Comparison of ENCODE assay signal across 8 mouse cellular contexts in genomic region chr12:59130249-59130648, GRCm38 (mm10). TPM values are rescaled to one million over a fixed set of nuclear protein-coding genes. Genes with fewer than 3 reads are reported as not detected.
DNase-seq lines count a peak whose midpoint lies in the region; ATAC-seq and TF ChIP-seq lines count a peak whose summit lies in the region.

No protein-coding gene starts in this region.

- H3K4me3 ChIP-seq in kidney, adult 2 months (ENCODE audit: insufficient read depth, low read depth, low read length), result peak overlapping the region; percentile 53
- H3K4me3 ChIP-seq in kidney, embryonic 15.5 days (replicated peaks), result peak overlapping the region; percentile 92

- H3K9ac ChIP-seq in kidney, embryonic 15.5 days, result peak overlapping the region; percentile 87; the same call in 1 of the 2 replicates

- H3K4me2 ChIP-seq in kidney, embryonic 15.5 days, result peak overlapping the region; percentile 64

- H3K36me3 ChIP-seq in kidney, adult 2 months (ENCODE audit: control insufficient read depth, insufficient read depth, low read length), result no peaks in the 10 kb centered on the region
- H3K36me3 ChIP-seq in kidney, embryonic 15.5 days, result 0 out of 2 replicates have a peak, but pooled peaks cover 3% of the 10 kb centered on the region

- H3K27ac ChIP-seq in kidney, adult 2 months (ENCODE audit: insufficient read depth, low read depth, low read length), result peak overlapping the region; percentile 90
- H3K27ac ChIP-seq in kidney, embryonic 15.5 days, result peak overlapping the region; percentile 96

- H3K9me3 ChIP-seq in kidney, embryonic 15.5 days (replicated peaks), result no peaks in the 10 kb centered on the region

- no peak for ATAC-seq in kidney, embryonic 15.5 days (replicated peaks; ENCODE audit: low FRiP score)
- peak; percentile 55 for ATAC-seq in megakaryocyte, adult 5-6 weeks (ENCODE audit: poor library complexity, severe bottlenecking)

- H3K4me1 ChIP-seq in kidney, adult 2 months (ENCODE audit: control insufficient read depth, insufficient read depth, low read length), result peaks cover 14% of the 10 kb centered on the region; the same call in 1 of the 2 replicates
- H3K4me1 ChIP-seq in kidney, embryonic 15.5 days, result peaks cover 22% of the 10 kb centered on the region

- peak; percentile 39 for DNase-seq in kidney, adult 2 months
- DNase-seq in kidney, postnatal 25 days, result no peak
- peak; percentile 48 for DNase-seq in brain, adult 2 months (ENCODE audit: low read depth, low spot score)
- DNase-seq in heart, adult 8-10 months (ENCODE audit: low spot score), result peak; percentile 40
- peak; percentile 37 to 66 for DNase-seq in spleen, postnatal 4 days (ENCODE audit: low spot score in 2 of 2)
- DNase-seq in right cerebral cortex, postnatal 10 days (ENCODE audit: low spot score in 2 of 2), result no peak

- no peak for TF ChIP-seq POLR2A in kidney, adult 2 months (IDR thresholded peaks at IDR 0.05; ENCODE audit: low read depth, low read length)

- no peaks in the 10 kb centered on the region for H3K27me3 ChIP-seq in kidney, adult 2 months (replicated peaks; ENCODE audit: control insufficient read depth, insufficient read depth, low read length)
- no peaks in the 10 kb centered on the region for H3K27me3 ChIP-seq in kidney, embryonic 15.5 days

- TF ChIP-seq CTCF in kidney, adult 2 months (conservative IDR thresholded peaks at IDR 0.05; ENCODE audit: insufficient read depth, insufficient read length, low read depth, low read length), result no peak

- 0% methylated on average over 3 of the region's 3 CpGs for WGBS in kidney, adult 2 months
- WGBS in kidney, embryonic 15.5 days, result 3% methylated on average over 3 of the region's 3 CpGs

RNA-seq across cellular contexts. Expression of gene Mia2, which starts 34.6 kb away (rescaled TPM):
- 95.3 and 102 TPM in 2 replicates for polyA plus RNA-seq in kidney, adult 2 months (2012; rRNA removed)
- total RNA-seq in heart, adult 8-10 months (2022), result 100 to 1,000 TPM in 2 of 4 experiments, 10 to 100 TPM in 2; 93.4 to 113 (median 106) TPM
- 70.5 and 75.2 TPM in 2 replicates for polyA plus RNA-seq in kidney, embryonic 15.5 days (2015; fragmentation: Nextera tagmentation; extraction: Ambion mirVana)
- 259 and 268 TPM in 2 replicates for total RNA-seq in megakaryocyte, adult 5-6 weeks (2015)
- 263 and 350 TPM in 2 replicates for total RNA-seq in megakaryocyte, adult 5-6 weeks (2017)

Comparison
In these comparisons a context has a peak if more than half of its experiments do, and no peak if none do; other contexts are left out.
1. DNase-seq: peak in kidney, adult 2 months (single experiment), brain, adult 2 months (single experiment), heart, adult 8-10 months (single experiment) and spleen, postnatal 4 days (2 of 2); none in kidney, postnatal 25 days (0 of 2) and right cerebral cortex, postnatal 10 days (0 of 2).